Mouse (Mus musculus): ENCODE data around the gene Olfr1306. TPM values are rescaled to one million over a fixed set of nuclear protein-coding genes. Genes with fewer than 3 reads are reported as not detected.

The Olfr1306 gene
- not detected for polyA plus RNA-seq (2017; shearing (Covaris generic))

DNA sequence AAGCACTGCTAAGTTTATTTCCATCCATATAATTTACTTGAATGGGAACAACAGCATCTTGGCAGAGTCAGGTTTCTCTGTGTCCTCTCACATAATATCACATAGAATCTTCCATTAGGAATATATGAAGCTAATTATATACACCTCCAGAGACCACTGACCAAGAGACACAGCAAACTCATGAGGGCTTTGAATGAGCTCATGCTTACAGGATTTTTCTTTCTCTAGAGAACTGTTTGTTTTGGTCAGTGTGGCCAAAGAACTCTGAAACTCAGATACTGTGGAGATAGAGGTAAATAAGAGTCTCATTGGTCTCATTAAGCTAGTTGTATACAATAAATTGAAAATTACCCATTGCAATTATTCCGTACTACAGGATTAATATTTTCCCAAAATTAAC is at the start of gene Olfr1306:
TSS of gene Olfr1306 (minus strand) at position 101 of the 400 bp plus-strand sequence.

DNA sequence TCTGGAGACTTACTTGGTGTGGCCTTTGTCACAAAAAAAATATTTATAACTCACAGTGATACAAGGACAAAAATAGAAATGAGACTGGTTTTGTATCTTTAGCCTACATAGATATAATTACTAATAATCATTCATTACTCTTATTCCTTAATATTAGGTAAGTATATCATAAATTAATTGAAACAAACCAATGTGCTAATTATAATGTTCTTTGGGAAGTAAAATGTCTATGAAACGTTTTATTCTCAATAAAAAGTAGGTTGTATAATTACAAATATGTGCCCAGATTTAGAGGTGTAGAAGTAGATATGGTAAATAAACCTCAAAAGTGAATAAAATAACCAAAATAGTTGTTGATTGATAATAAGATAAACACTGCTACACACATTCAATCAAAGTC is 48.8 kb upstream of the Olfr1306 start, which contains the start of gene Olfr1308:
TSS of gene Olfr1308 (minus strand) at position 101 of the 400 bp plus-strand sequence.

DNA sequence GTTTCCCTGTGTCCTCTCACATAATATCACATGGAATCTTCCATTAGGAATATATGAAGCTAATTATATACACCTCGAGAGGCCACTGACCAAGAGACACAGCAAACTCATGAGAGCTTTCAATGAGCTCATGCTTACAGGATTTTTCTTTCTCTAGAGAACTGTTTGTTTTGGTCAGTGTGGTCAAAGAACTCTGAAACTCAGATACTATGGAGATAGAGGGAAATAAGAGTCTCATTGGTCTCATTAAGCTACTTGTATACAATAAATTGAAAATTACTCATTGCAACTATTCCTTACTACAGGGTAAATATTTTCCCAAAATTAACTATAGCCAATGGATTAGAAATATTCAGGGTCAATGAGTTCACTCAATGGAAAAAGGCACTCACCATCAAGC is 33.3 kb upstream of the Olfr1306 start, which contains the start of gene Olfr1307:
TSS of gene Olfr1307 (minus strand) at position 101 of the 400 bp plus-strand sequence.

DNA sequence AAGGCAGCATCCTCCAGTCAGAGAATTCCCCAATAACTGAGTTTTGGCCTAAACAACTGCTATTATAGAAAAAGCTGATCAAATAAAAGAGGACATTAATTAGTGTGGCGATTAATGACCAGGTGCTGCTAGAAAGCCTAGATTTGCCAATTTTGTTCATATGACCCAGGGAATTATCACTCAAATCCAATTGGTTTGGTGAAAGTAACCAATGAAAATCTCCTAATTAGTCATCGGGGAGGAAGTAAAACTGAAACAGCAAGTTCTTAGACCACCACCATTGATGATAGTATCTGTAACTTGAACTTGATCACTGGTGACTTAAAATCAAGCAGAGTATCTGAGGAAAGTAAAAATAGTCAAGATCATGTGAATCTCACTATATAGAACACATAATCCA is 39.0 kb downstream of the Olfr1306 start, which contains the start of gene Olfr1305:
TSS of gene Olfr1305 (minus strand) at position 101 of the 400 bp plus-strand sequence.

Other genes with a start within 250 kb of the Olfr1306 start
- gene Olfr1301, start 165.3 kb downstream of the Olfr1306 start, polyA plus RNA-seq (2017; shearing (Covaris generic)), result not detected
- under 1 TPM in 1 of 2 experiments, not detected in 1; 0.34 TPM for gene Olfr1302, start 138.8 kb downstream of the Olfr1306 start, polyA plus RNA-seq (2017; shearing (Covaris generic))
- gene Olfr1303, start 95.9 kb downstream of the Olfr1306 start, polyA plus RNA-seq (2017; shearing (Covaris generic)), result not detected
- not detected for gene Olfr1305, start 39.1 kb downstream of the Olfr1306 start, polyA plus RNA-seq (2017; shearing (Covaris generic))
- gene Olfr1307, start 33.2 kb upstream of the Olfr1306 start, polyA plus RNA-seq (2017; shearing (Covaris generic)), result under 1 TPM; 0.05 to 0.11 TPM
- under 1 TPM in 1 of 2 experiments, not detected in 1; 0.11 TPM for gene Olfr1308, start 48.7 kb upstream of the Olfr1306 start, polyA plus RNA-seq (2017; shearing (Covaris generic))
- not detected for gene Olfr1309, start 74.0 kb upstream of the Olfr1306 start, polyA plus RNA-seq (2017; shearing (Covaris generic))
- gene Olfr1310, start 96.4 kb upstream of the Olfr1306 start, polyA plus RNA-seq (2017; shearing (Covaris generic)), result under 1 TPM; 0.04 to 0.05 TPM
- under 1 TPM in 1 of 2 experiments, not detected in 1; 0.09 TPM for gene Olfr1311, start 108.1 kb upstream of the Olfr1306 start, polyA plus RNA-seq (2017; shearing (Covaris generic))
- under 1 TPM in 1 of 2 experiments, not detected in 1; 0.10 TPM for gene Olfr1312, start 134.0 kb upstream of the Olfr1306 start, polyA plus RNA-seq (2017; shearing (Covaris generic))
- gene Olfr1313, start 161.6 kb upstream of the Olfr1306 start, polyA plus RNA-seq (2017; shearing (Covaris generic)), result not detected
- gene Olfr1314, start 180.5 kb upstream of the Olfr1306 start, polyA plus RNA-seq (2017; shearing (Covaris generic)), result not detected
- gene Olfr1315-ps1, start 199.2 kb upstream of the Olfr1306 start, polyA plus RNA-seq (2017; shearing (Covaris generic)), result not detected
- gene Olfr1316, start 218.7 kb upstream of the Olfr1306 start, polyA plus RNA-seq (2017; shearing (Covaris generic)), result not detected
- under 1 TPM in 1 of 2 experiments, not detected in 1; 0.07 TPM for gene Olfr1317, start 224.1 kb upstream of the Olfr1306 start, polyA plus RNA-seq (2017; shearing (Covaris generic))
- under 1 TPM in 1 of 2 experiments, not detected in 1; 0.05 TPM for gene Olfr1318, start 237.9 kb upstream of the Olfr1306 start, polyA plus RNA-seq (2017; shearing (Covaris generic))